20 mouse cellular contexts compared by ENCODE assay signal in the genomic region with DNA sequence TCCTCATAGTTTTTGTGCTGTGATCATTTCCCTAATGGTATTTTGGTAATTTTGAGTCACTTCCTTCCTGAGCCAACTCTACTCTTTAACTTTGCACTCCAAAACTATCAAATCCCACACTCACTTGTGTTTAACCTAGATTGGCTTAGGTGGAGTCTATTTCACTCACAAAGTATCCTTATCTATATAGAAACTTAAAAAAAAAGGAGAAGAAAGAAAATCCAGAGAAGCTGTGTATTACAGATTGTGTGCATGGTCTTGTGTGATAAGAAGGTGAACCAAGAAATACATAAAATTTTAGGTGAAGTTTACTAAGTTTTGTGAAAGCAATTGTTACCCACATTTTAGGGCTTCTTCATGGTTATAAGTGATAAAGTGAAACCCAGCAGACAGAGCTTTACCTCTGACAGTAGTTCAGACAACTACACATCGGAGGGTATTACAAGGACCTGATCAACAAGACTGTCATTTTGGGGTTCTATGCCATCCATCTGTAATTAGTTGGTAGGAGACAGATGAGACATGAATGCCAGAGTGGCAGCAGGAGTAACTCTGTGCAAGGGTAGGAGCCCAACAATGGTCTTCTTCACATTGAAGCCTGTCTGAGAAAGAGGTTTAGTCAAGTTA.
A peak's percentile ranks its signal among the peaks of the same experiment; 100 is the strongest.
DNase-seq lines count a peak whose midpoint lies in the region; ATAC-seq and TF ChIP-seq lines count a peak whose summit lies in the region.
"Had no signal": no experiment of that assay in that cellular context is flagged by ENCODE, and none has a peak within 500 bp of the region (broad histone marks: within the 10 kb centered on the region; RNA-seq: fewer than 3 reads in every experiment).

No protein-coding gene starts in this region.

- no peak overlapping the region for H3K4me3 ChIP-seq in stomach, embryonic 15.5 days (replicated peaks)
- H3K4me3 ChIP-seq in stomach, postnatal 0 days (ENCODE audit: low read depth, low read length) = no peak overlapping the region
- no peak overlapping the region for H3K4me3 ChIP-seq in liver, embryonic 15.5 days (replicated peaks)
- H3K4me3 ChIP-seq: heart, embryonic 10.5 days; hindbrain, embryonic 13.5 days; limb, embryonic 10.5 days; neural tube, embryonic 12.5 days had no signal

- H3K9me3 ChIP-seq in stomach, embryonic 15.5 days = no peaks in the 10 kb centered on the region
- no peaks in the 10 kb centered on the region for H3K9me3 ChIP-seq in stomach, postnatal 0 days (ENCODE audit: control insufficient read depth, low read length)
- H3K9me3 ChIP-seq in liver, embryonic 15.5 days (replicated peaks) = no peaks in the 10 kb centered on the region
- H3K9me3 ChIP-seq: heart, embryonic 10.5 days; hindbrain, embryonic 13.5 days; limb, embryonic 10.5 days; neural tube, embryonic 12.5 days had no signal

- no peaks in the 10 kb centered on the region for H3K36me3 ChIP-seq in stomach, embryonic 15.5 days
- no peaks in the 10 kb centered on the region for H3K36me3 ChIP-seq in stomach, postnatal 0 days (ENCODE audit: control insufficient read depth, insufficient read depth, low read length)
- H3K36me3 ChIP-seq in liver, embryonic 15.5 days (replicated peaks) = no peaks in the 10 kb centered on the region
- H3K36me3 ChIP-seq: heart, embryonic 10.5 days; hindbrain, embryonic 13.5 days; limb, embryonic 10.5 days; neural tube, embryonic 12.5 days had no signal

- H3K4me2 ChIP-seq in stomach, embryonic 15.5 days = no peak overlapping the region
- no peak overlapping the region for H3K4me2 ChIP-seq in stomach, postnatal 0 days (replicated peaks; ENCODE audit: low read depth)
- H3K4me2 ChIP-seq in liver, embryonic 15.5 days = peak overlapping the region; percentile 42
- H3K4me2 ChIP-seq: hindbrain, embryonic 13.5 days; neural tube, embryonic 12.5 days had no signal

- H3K27ac ChIP-seq in stomach, embryonic 15.5 days = no peak overlapping the region
- no peak overlapping the region for H3K27ac ChIP-seq in stomach, postnatal 0 days (replicated peaks)
- H3K27ac ChIP-seq in liver, embryonic 15.5 days (replicated peaks) = peak overlapping the region; percentile 79
- H3K27ac ChIP-seq: heart, embryonic 10.5 days; hindbrain, embryonic 13.5 days; limb, embryonic 10.5 days; neural tube, embryonic 12.5 days had no signal

- TF ChIP-seq CTCF in stomach, postnatal 0 days (IDR thresholded peaks at IDR 0.05; ENCODE audit: low read depth) = no peak

- 87% methylated on average over 1 of the region's 1 CpGs for WGBS in stomach, embryonic 15.5 days
- 88% methylated on average over 1 of the region's 1 CpGs for WGBS in stomach, postnatal 0 days
- WGBS in liver, embryonic 15.5 days (ENCODE audit: insufficient replicate concordance) = 19% methylated on average over 1 of the region's 1 CpGs

- no peak for TF ChIP-seq EP300 in stomach, postnatal 0 days (optimal IDR thresholded peaks at IDR 0.05)

- no peaks in the 10 kb centered on the region for H3K27me3 ChIP-seq in stomach, embryonic 15.5 days (replicated peaks)
- H3K27me3 ChIP-seq in stomach, postnatal 0 days (ENCODE audit: control insufficient read depth, insufficient read depth, low read length) = no peaks in the 10 kb centered on the region
- H3K27me3 ChIP-seq in liver, embryonic 15.5 days = no peaks in the 10 kb centered on the region
- H3K27me3 ChIP-seq: hindbrain, embryonic 13.5 days; neural tube, embryonic 12.5 days had no signal

- intact Hi-C loops in gastrocnemius, postnatal 14 days (cut with DNase I; ENCODE audit: low total_unique reads) = no loop called here

- no peak overlapping the region for H3K9ac ChIP-seq in stomach, embryonic 15.5 days
- no peak overlapping the region for H3K9ac ChIP-seq in stomach, postnatal 0 days (ENCODE audit: low read length)
- no peak overlapping the region for H3K9ac ChIP-seq in liver, embryonic 15.5 days
- H3K9ac ChIP-seq: hindbrain, embryonic 13.5 days; neural tube, embryonic 12.5 days had no signal

- no peak for DNase-seq in stomach, postnatal 0 days (ENCODE audit: low spot score)
- no peak for DNase-seq in gastrocnemius, postnatal 14 days
- no peak for DNase-seq in MN1 (ENCODE audit: low spot score)
- no peak for DNase-seq in lung, postnatal 14 days
- DNase-seq: adrenal gland, adult 2 months; cerebellum, adult 8-10 months; cerebellum, postnatal 36 days; heart, postnatal 14 days; kidney, adult 18-20 months; midbrain, embryonic 14.5 days; thymus, postnatal 25 days had no signal

- no peaks in the 10 kb centered on the region for H3K4me1 ChIP-seq in stomach, embryonic 15.5 days
- H3K4me1 ChIP-seq in stomach, postnatal 0 days (replicated peaks; ENCODE audit: control insufficient read depth, insufficient read depth) = no peaks in the 10 kb centered on the region
- peaks cover 32% of the 10 kb centered on the region for H3K4me1 ChIP-seq in liver, embryonic 15.5 days (replicated peaks)
- H3K4me1 ChIP-seq: heart, embryonic 10.5 days; hindbrain, embryonic 13.5 days; limb, embryonic 10.5 days; neural tube, embryonic 12.5 days had no signal

- ATAC-seq in stomach, embryonic 15.5 days (ENCODE audit: insufficient read depth, low FRiP score, low read depth) = peak; percentile 60; the same call in 1 of the 2 replicates
- ATAC-seq in stomach, postnatal 0 days (ENCODE audit: low FRiP score, low TSS enrichment) = no peak
- ATAC-seq in common myeloid progenitor, adult 5-6 weeks (replicated peaks; ENCODE audit: low read depth, poor library complexity, severe bottlenecking) = peak; percentile 91
- ATAC-seq in liver, embryonic 15.5 days (ENCODE audit: insufficient read depth) = peak; percentile 89
- ATAC-seq: forebrain, embryonic 14.5 days; lung, postnatal 0 days had no signal
